Mouse (Mus musculus): ENCODE measurements around the gene Rpl10. TPM values are rescaled to one million over a fixed set of nuclear protein-coding genes. Genes with fewer than 3 reads are reported as not detected.

Gene Rpl10
- polyA plus RNA-seq (2016; fragmentation: Nextera tagmentation; extraction: Ambion mirVana): 787 and 794 TPM in 2 replicates

GRCm38 (mm10) chrX:74270062-74270901 is at the start of gene Rpl10:
Gene Rpl10 (plus strand): TSS chrX:74270812.
- H3K9ac ChIP-seq (replicated peaks): peak within 1 kb of the TSS; percentile 79
- H3K4me1 ChIP-seq (replicated peaks): 0 out of 2 replicates have a peak, but pooled peaks cover 3% of the 10 kb centered on the region
- ATAC-seq (ENCODE audit: insufficient number of reproducible peaks, insufficient read depth, low FRiP score, low TSS enrichment, low read depth): peak; percentile 93
- peaks cover 11% of the 10 kb centered on the region for H3K36me3 ChIP-seq
- 13% methylated on average over 42 of the region's 42 CpGs for WGBS
- no peaks in the 10 kb centered on the region for H3K27me3 ChIP-seq
- H3K4me2 ChIP-seq: peak within 1 kb of the TSS; percentile 59
- H3K27ac ChIP-seq: peak within 1 kb of the TSS; percentile 95
- no peaks in the 10 kb centered on the region for H3K9me3 ChIP-seq
- H3K4me3 ChIP-seq (replicated peaks): peak within 1 kb of the TSS; percentile 56

GRCm38 (mm10) chrX:74230038-74230437 is 40.6 kb upstream of the Rpl10 start:
- Histone ChIP-seq H3K27me3 (no peaks in the 10 kb centered on the region; the same call in 1 of the 2 replicates), H3K36me3 (peaks cover 100% of the 10 kb centered on the region), H3K9me3 (no peaks in the 10 kb centered on the region), H3K27ac (no peak overlapping the region), H3K9ac (replicated peaks) (no peak overlapping the region), H3K4me3 (replicated peaks) (no peak overlapping the region), H3K4me2 (no peak overlapping the region), H3K4me1 (replicated peaks) (no peaks in the 10 kb centered on the region)
- ATAC-seq (ENCODE audit: insufficient number of reproducible peaks, insufficient read depth, low FRiP score, low TSS enrichment, low read depth): no peak
- WGBS: 64% methylated on average over 1 of the region's 1 CpGs

GRCm38 (mm10) chrX:74233196-74233595 is 37.4 kb upstream of the Rpl10 start:
- 88% methylated on average over 5 of the region's 5 CpGs for WGBS
- no peak overlapping the region for H3K27ac ChIP-seq
- H3K27me3 ChIP-seq: no peaks in the 10 kb centered on the region
- no peaks in the 10 kb centered on the region for H3K9me3 ChIP-seq
- peaks cover 97% of the 10 kb centered on the region for H3K36me3 ChIP-seq
- no peak overlapping the region for H3K4me3 ChIP-seq (replicated peaks)
- H3K4me1 ChIP-seq (replicated peaks): no peaks in the 10 kb centered on the region
- no peak overlapping the region for H3K4me2 ChIP-seq
- no peak overlapping the region for H3K9ac ChIP-seq (replicated peaks)
- no peak for ATAC-seq (ENCODE audit: insufficient number of reproducible peaks, insufficient read depth, low FRiP score, low TSS enrichment, low read depth)

GRCm38 (mm10) chrX:74240332-74240731 is 30.3 kb upstream of the Rpl10 start:
- Histone ChIP-seq H3K9me3 (no peaks in the 10 kb centered on the region), H3K36me3 (peaks cover 79% of the 10 kb centered on the region), H3K4me1 (replicated peaks) (peaks cover 9% of the 10 kb centered on the region; the same call in 1 of the 2 replicates), H3K27ac (no peak overlapping the region), H3K4me2 (no peak overlapping the region), H3K4me3 (replicated peaks) (no peak overlapping the region), H3K9ac (replicated peaks) (no peak overlapping the region), H3K27me3 (no peaks in the 10 kb centered on the region)
- ATAC-seq (ENCODE audit: insufficient number of reproducible peaks, insufficient read depth, low FRiP score, low TSS enrichment, low read depth): no peak
- WGBS: 100% methylated on average over 4 of the region's 4 CpGs

- peak overlapping the region; percentile 57 for H3K4me3 ChIP-seq (replicated peaks)
- WGBS: 95% methylated on average over 2 of the region's 2 CpGs
- peaks cover 52% of the 10 kb centered on the region for H3K36me3 ChIP-seq
- peak overlapping the region; percentile 63 for H3K4me2 ChIP-seq
- H3K27me3 ChIP-seq: no peaks in the 10 kb centered on the region
- ATAC-seq (ENCODE audit: insufficient number of reproducible peaks, insufficient read depth, low FRiP score, low TSS enrichment, low read depth): no peak
- no peak overlapping the region for H3K27ac ChIP-seq
- no peaks in the 10 kb centered on the region for H3K9me3 ChIP-seq
- H3K4me1 ChIP-seq (replicated peaks): peaks cover 9% of the 10 kb centered on the region; the same call in 1 of the 2 replicates
- no peak overlapping the region; the same call in 1 of the 2 replicates for H3K9ac ChIP-seq (replicated peaks)
These were observed 27.2 kb upstream of the Rpl10 start for GRCm38 (mm10) chrX:74243396-74243795.

GRCm38 (mm10) chrX:74243807-74244206 is 26.8 kb upstream of the Rpl10 start:
- no peak for ATAC-seq (ENCODE audit: insufficient number of reproducible peaks, insufficient read depth, low FRiP score, low TSS enrichment, low read depth)
- peak overlapping the region; percentile 57 for H3K4me3 ChIP-seq (replicated peaks)
- H3K27me3 ChIP-seq: no peaks in the 10 kb centered on the region
- peak overlapping the region; percentile 63 for H3K4me2 ChIP-seq
- peaks cover 9% of the 10 kb centered on the region; the same call in 1 of the 2 replicates for H3K4me1 ChIP-seq (replicated peaks)
- H3K9me3 ChIP-seq: no peaks in the 10 kb centered on the region
- no peak overlapping the region for H3K27ac ChIP-seq
- peaks cover 48% of the 10 kb centered on the region for H3K36me3 ChIP-seq
- WGBS: 72% methylated on average over 3 of the region's 3 CpGs
- H3K9ac ChIP-seq (replicated peaks): peak overlapping the region; percentile 80

- H3K36me3 ChIP-seq: peaks cover 39% of the 10 kb centered on the region
- peak overlapping the region; percentile 57 for H3K4me3 ChIP-seq (replicated peaks)
- no peaks in the 10 kb centered on the region for H3K27me3 ChIP-seq
- 50% methylated on average over 3 of the region's 3 CpGs for WGBS
- ATAC-seq (ENCODE audit: insufficient number of reproducible peaks, insufficient read depth, low FRiP score, low TSS enrichment, low read depth): peak; percentile 60
- peak overlapping the region; percentile 80 for H3K9ac ChIP-seq (replicated peaks)
- no peaks in the 10 kb centered on the region for H3K9me3 ChIP-seq
- peak overlapping the region; percentile 91 for H3K27ac ChIP-seq
- H3K4me2 ChIP-seq: peak overlapping the region; percentile 63
- peaks cover 11% of the 10 kb centered on the region; the same call in 1 of the 2 replicates for H3K4me1 ChIP-seq (replicated peaks)
These were observed 26.0 kb upstream of the Rpl10 start for GRCm38 (mm10) chrX:74244614-74245083.

GRCm38 (mm10) chrX:74245107-74245506 is 25.5 kb upstream of the Rpl10 start:
- peak overlapping the region; percentile 63 for H3K4me2 ChIP-seq
- no peaks in the 10 kb centered on the region for H3K9me3 ChIP-seq
- peaks cover 35% of the 10 kb centered on the region for H3K36me3 ChIP-seq
- H3K27ac ChIP-seq: peak overlapping the region; percentile 91
- no peaks in the 10 kb centered on the region for H3K27me3 ChIP-seq
- H3K4me1 ChIP-seq (replicated peaks): peaks cover 11% of the 10 kb centered on the region; the same call in 1 of the 2 replicates
- H3K4me3 ChIP-seq (replicated peaks): peak overlapping the region; percentile 57
- no peak for ATAC-seq (ENCODE audit: insufficient number of reproducible peaks, insufficient read depth, low FRiP score, low TSS enrichment, low read depth)
- WGBS: 28% methylated on average over 1 of the region's 1 CpGs
- peak overlapping the region; percentile 80 for H3K9ac ChIP-seq (replicated peaks)

- ATAC-seq (ENCODE audit: insufficient number of reproducible peaks, insufficient read depth, low FRiP score, low TSS enrichment, low read depth): no peak
- Histone ChIP-seq H3K27me3 (no peaks in the 10 kb centered on the region), H3K4me3 (replicated peaks) (peak overlapping the region; percentile 57), H3K9me3 (no peaks in the 10 kb centered on the region), H3K9ac (replicated peaks) (peak overlapping the region; percentile 80), H3K27ac (peak overlapping the region; percentile 91), H3K4me1 (replicated peaks) (peaks cover 11% of the 10 kb centered on the region; the same call in 1 of the 2 replicates), H3K4me2 (peak overlapping the region; percentile 63), H3K36me3 (peaks cover 29% of the 10 kb centered on the region)
- WGBS: 25% methylated on average over 21 of the region's 21 CpGs
These were observed 24.9 kb upstream of the Rpl10 start for GRCm38 (mm10) chrX:74245687-74246086.

- Histone ChIP-seq H3K27me3 (no peaks in the 10 kb centered on the region), H3K9me3 (no peaks in the 10 kb centered on the region), H3K4me3 (replicated peaks) (peak overlapping the region; percentile 57), H3K4me1 (replicated peaks) (peaks cover 11% of the 10 kb centered on the region; the same call in 1 of the 2 replicates), H3K36me3 (peaks cover 23% of the 10 kb centered on the region), H3K4me2 (peak overlapping the region; percentile 63), H3K9ac (replicated peaks) (peak overlapping the region; percentile 80), H3K27ac (peak overlapping the region; percentile 91)
- WGBS: 18% methylated on average over 38 of the region's 38 CpGs
- ATAC-seq (ENCODE audit: insufficient number of reproducible peaks, insufficient read depth, low FRiP score, low TSS enrichment, low read depth): peak; percentile 78
These were observed 24.4 kb upstream of the Rpl10 start for GRCm38 (mm10) chrX:74246213-74246681.

- Histone ChIP-seq H3K4me2 (peak overlapping the region; percentile 57), H3K4me1 (replicated peaks) (peaks cover 11% of the 10 kb centered on the region; the same call in 1 of the 2 replicates), H3K9ac (replicated peaks) (peak overlapping the region; percentile 53), H3K9me3 (no peaks in the 10 kb centered on the region), H3K36me3 (peaks cover 19% of the 10 kb centered on the region), H3K27me3 (no peaks in the 10 kb centered on the region), H3K4me3 (replicated peaks) (peak overlapping the region; percentile 57), H3K27ac (peak overlapping the region; percentile 86)
- ATAC-seq (ENCODE audit: insufficient number of reproducible peaks, insufficient read depth, low FRiP score, low TSS enrichment, low read depth): peak; percentile 26; the same call in 1 of the 2 replicates
- WGBS: 13% methylated on average over 15 of the region's 15 CpGs
These were observed 23.9 kb upstream of the Rpl10 start for GRCm38 (mm10) chrX:74246693-74247092.
